Mouse (Mus musculus) midbrain, embryonic 13.5 days (tissue): ENCODE measurements around the gene Klhl35. TPM values are rescaled to one million over a fixed set of nuclear protein-coding genes. Genes with fewer than 3 reads are reported as not detected.

Experiments
- ATAC-seq: fragments of 200-750 bp; cut with Nextera tagmentation; 2 replicates; pipeline ENCODE4 v1.8.0; 2017; ENCODE audit warnings: mild to moderate bottlenecking, moderate TSS enrichment, moderate library complexity
- H3K27ac ChIP-seq: fragments of 300-500 bp; sonication (generic); 2 replicates; pipeline ENCODE4 v1.5.1; 2015; ENCODE audit warnings: inconsistent platforms, mild to moderate bottlenecking, moderate library complexity
- H3K27me3 ChIP-seq: fragments of 300-500 bp; sonication (generic); 2 replicates; pipeline ENCODE4 v1.6.1; 2015; ENCODE audit warnings: mild to moderate bottlenecking, inconsistent platforms
- H3K36me3 ChIP-seq: fragments of 300-500 bp; sonication (generic); 2 replicates; pipeline ENCODE4 v1.6.1; 2015; ENCODE audit warnings: mild to moderate bottlenecking, inconsistent platforms
- H3K4me1 ChIP-seq: fragments of 300-500 bp; sonication (generic); replicated peaks from 2 replicates; pipeline ENCODE4 v1.6.1; 2015; ENCODE audit warnings: inconsistent platforms
- H3K4me2 ChIP-seq: fragments of 300-500 bp; sonication (generic); replicated peaks from 2 replicates; pipeline ENCODE4 v1.6.1; 2015; ENCODE audit warnings: moderate library complexity, mild to moderate bottlenecking, inconsistent platforms
- H3K4me3 ChIP-seq: fragments of 300-500 bp; sonication (generic); replicated peaks from 2 replicates; pipeline ENCODE4 v1.5.1; 2015; ENCODE audit warnings: mild to moderate bottlenecking, inconsistent platforms
- H3K9ac ChIP-seq: fragments of 300-500 bp; sonication (generic); replicated peaks from 2 replicates; pipeline ENCODE4 v1.6.1; 2015; ENCODE audit warnings: mild to moderate bottlenecking, inconsistent platforms
- H3K9me3 ChIP-seq: fragments of 300-500 bp; sonication (generic); 2 replicates; pipeline ENCODE4 v1.6.1; 2016; ENCODE audit warnings: mild to moderate bottlenecking, inconsistent platforms
- WGBS: fragments of 180-500 bp; shearing (Covaris S2); methylation state at CpG from one replicate; pipeline ENCODE4 v1.1.7; 2015; 5-methylcytosine and 5-hydroxymethylcytosine counted together
- polyA plus RNA-seq: library from polyadenylated mRNA; unstranded; fragments of >200 nt; fragmentation: Nextera tagmentation; extraction: Ambion mirVana; gene quantifications from 2 replicates; pipeline ENCODE4 v1.2.1, GENCODE M21; 2015

Klhl35 gene
- polyA plus RNA-seq, 1 experiment from 2014 or later = 17.2 TPM

DNA sequence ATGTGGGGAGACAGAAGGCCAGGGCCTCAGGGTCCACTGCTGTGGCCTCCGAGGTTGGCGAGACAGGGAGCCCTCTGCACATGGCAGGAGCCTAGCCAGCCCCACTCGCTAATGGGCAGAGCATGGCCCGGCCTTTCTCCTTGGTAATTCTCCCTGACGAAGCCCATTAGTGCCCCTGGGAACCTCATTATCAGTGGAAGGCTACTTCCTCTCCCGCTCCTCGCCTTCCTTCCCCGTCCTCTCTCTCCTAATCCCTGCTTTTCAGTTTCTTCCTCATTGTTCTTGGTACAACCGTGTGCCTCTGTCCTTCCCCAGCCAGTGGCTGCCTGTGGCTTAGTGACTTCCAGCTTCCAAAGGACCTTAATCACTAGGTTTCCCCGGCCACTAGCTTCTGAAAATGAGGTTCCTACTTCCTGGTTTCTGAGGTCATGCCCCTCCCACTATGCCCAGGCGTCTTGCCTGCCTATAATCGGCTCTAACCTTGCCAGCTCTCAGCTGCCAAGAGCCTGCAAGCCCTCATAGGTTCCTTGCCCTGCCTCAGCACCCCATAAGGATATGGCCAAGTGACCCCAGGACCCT is 31.0 kb upstream of the Klhl35 start:
- Histone ChIP-seq H3K4me1 (peaks cover 55% of the 10 kb centered on the region), H3K36me3 (peaks cover 12% of the 10 kb centered on the region; the same call in 1 of the 2 replicates), H3K9me3 (no peaks in the 10 kb centered on the region), H3K9ac (no peak overlapping the region), H3K4me2 (no peak overlapping the region), H3K4me3 (no peak overlapping the region), H3K27me3 (no peaks in the 10 kb centered on the region), H3K27ac (peak overlapping the region; percentile 35; the same call in 1 of the 2 replicates)
- ATAC-seq = 0 out of 2 replicates have a peak, but pooled peaks have one; percentile 29
- WGBS = 13% methylated on average over 12 of the region's 12 CpGs

DNA sequence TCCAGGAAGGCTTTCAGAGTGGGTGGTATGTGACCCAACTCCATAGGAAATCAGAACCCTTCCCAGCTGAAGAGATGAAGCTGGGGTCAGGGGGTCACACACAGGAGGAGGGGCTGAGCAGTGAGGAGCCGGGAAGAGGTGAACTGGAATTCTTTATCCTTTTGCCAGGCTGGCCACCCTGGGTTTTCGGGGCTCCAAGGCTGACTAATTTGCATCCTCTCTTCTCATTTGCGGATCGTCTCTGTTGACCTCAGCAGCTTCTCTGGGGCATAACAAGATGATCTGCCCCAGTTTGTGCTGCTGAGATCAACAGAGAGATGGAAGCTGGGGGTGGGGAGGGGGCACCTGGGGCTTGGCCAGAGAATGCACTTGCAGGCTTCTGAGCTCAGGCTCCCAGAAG is 29.3 kb upstream of the Klhl35 start:
- no peak overlapping the region for H3K9ac ChIP-seq
- H3K4me3 ChIP-seq = no peak overlapping the region
- H3K9me3 ChIP-seq = no peaks in the 10 kb centered on the region
- no peak overlapping the region for H3K27ac ChIP-seq
- H3K36me3 ChIP-seq = peaks cover 21% of the 10 kb centered on the region; the same call in 1 of the 2 replicates
- H3K4me2 ChIP-seq = no peak overlapping the region
- WGBS = 1% methylated on average over 4 of the region's 4 CpGs
- no peak for ATAC-seq
- peaks cover 54% of the 10 kb centered on the region for H3K4me1 ChIP-seq
- no peaks in the 10 kb centered on the region for H3K27me3 ChIP-seq

DNA sequence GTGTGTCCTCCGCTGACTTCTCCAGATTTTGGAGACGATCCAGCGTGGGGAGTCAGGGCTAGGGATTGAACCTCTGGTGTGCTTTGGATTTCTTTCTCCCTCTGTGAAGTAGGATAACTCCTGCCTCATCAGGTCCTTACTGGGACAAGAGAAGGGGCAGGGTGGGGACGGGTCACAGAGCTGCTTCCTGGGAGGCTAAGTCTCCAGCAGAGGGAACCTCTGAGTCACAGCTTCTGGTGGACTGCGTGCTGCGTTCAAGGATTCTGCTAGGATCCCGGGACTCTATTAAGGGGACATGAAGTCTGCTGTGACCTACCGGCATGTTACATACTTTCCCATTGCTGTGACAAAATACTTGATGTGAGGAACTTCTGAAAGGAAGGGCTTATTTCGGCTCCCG is 26.9 kb upstream of the Klhl35 start:
- Histone ChIP-seq H3K9ac (no peak overlapping the region), H3K9me3 (no peaks in the 10 kb centered on the region), H3K4me1 (peaks cover 38% of the 10 kb centered on the region), H3K4me2 (no peak overlapping the region), H3K27me3 (no peaks in the 10 kb centered on the region), H3K4me3 (no peak overlapping the region), H3K27ac (no peak overlapping the region), H3K36me3 (peaks cover 37% of the 10 kb centered on the region)
- 72% methylated on average over 10 of the region's 10 CpGs for WGBS
- no peak for ATAC-seq

DNA sequence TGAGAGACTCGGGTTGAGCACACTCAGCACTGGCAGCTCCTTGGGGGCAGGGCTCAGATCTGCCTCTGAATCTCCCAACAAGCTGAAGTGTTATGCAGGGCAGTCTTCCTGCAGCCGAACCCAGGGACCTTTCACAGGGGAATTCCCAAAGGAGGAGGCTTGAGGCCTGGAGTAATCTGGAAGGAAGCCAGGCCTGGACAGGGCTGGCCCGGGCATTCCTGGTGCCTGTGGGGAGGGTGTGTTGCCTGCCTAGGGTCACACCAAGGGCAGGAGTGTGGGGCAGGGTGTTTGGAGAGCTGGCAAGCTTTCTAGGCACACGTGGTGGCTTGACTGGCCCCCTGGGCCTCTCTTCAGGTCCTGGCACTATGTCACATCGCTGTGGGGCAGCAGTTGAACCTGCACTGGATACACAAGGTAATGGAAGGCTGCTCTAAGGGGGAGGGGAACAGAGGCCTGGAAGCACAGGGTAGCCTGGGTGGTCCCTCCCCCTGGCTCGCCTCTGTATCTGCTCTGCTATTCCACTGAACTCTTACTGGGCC is 24.2 kb upstream of the Klhl35 start:
- no peak overlapping the region for H3K27ac ChIP-seq
- H3K36me3 ChIP-seq = peaks cover 42% of the 10 kb centered on the region
- H3K4me3 ChIP-seq = no peak overlapping the region
- peak overlapping the region; percentile 21; the same call in 1 of the 2 replicates for H3K9ac ChIP-seq
- H3K4me1 ChIP-seq = peaks cover 23% of the 10 kb centered on the region
- H3K4me2 ChIP-seq = no peak overlapping the region
- 24% methylated on average over 6 of the region's 6 CpGs for WGBS
- no peaks in the 10 kb centered on the region for H3K27me3 ChIP-seq
- H3K9me3 ChIP-seq = no peaks in the 10 kb centered on the region
- ATAC-seq = peak; percentile 28

DNA sequence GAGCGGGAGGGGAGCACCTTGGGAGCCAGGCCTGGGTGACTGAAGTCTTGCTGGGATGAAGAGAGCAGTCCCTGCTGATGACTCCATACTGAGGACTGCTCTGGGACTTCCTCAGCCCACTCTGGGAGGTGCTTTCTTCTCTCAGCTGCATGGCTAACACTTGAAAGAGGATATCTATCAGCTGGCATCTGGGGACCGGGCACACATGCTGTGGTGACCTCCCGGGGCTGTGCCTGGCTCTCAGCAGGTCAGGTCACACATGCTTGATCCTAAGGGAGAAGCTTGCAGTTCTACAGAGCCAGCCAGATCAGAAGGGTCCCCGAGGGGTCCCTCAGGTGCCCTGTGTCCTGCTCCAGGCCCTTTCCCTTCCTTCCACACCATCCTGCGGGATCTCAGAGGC is 22.6 kb upstream of the Klhl35 start:
- Histone ChIP-seq H3K9me3 (no peaks in the 10 kb centered on the region), H3K36me3 (peaks cover 39% of the 10 kb centered on the region), H3K4me3 (no peak overlapping the region), H3K9ac (no peak overlapping the region), H3K4me1 (peaks cover 18% of the 10 kb centered on the region), H3K27me3 (no peaks in the 10 kb centered on the region), H3K27ac (peak overlapping the region; percentile 9; the same call in 1 of the 2 replicates), H3K4me2 (no peak overlapping the region)
- WGBS = 67% methylated on average over 5 of the region's 5 CpGs
- ATAC-seq = no peak

DNA sequence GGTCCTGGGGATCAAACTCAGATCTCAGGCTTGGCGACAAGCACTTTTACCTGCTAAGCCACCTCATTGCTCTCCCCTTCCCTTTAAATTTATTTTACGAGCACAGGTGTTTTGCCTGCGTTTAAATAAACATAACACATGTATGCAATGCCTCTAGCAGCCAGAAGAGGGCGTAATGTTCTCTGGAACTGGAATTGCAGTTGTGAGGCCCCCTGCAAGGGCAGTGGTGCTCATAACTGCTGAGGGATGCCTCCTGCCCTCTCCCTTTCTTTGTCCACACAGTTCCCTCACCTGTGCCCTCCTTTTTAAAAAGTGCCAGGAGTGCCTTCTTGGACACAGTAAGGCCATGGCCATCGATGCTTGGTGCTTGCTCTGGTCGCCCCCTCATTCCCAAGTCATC is 21.8 kb upstream of the Klhl35 start:
- Histone ChIP-seq H3K4me2 (no peak overlapping the region), H3K9ac (no peak overlapping the region), H3K4me1 (peaks cover 23% of the 10 kb centered on the region), H3K36me3 (peaks cover 35% of the 10 kb centered on the region), H3K27me3 (no peaks in the 10 kb centered on the region), H3K4me3 (no peak overlapping the region), H3K27ac (no peak overlapping the region), H3K9me3 (no peaks in the 10 kb centered on the region)
- 70% methylated on average over 6 of the region's 6 CpGs for WGBS
- ATAC-seq = no peak

DNA sequence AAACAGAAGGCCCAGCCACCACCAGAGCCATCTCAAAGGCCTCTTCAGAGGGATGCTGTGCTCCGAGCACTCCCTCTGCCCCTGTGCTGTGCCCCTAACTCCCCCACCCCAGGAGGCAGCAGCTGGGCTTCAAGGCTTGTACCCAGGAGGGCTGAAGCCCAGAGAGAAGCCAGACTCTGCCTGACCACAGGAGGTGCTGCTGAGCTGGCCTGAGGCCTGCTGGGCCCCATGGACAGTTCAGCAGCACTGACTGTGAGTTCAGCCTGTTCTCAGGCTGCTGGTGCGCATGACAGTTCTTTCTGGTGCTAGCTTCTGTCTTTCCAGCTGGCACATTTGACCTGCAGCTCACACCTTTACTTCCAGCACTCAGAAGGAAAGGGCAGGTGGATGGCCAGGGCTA is 20.0 kb upstream of the Klhl35 start:
- no peak overlapping the region for H3K4me2 ChIP-seq
- no peaks in the 10 kb centered on the region for H3K27me3 ChIP-seq
- H3K27ac ChIP-seq = no peak overlapping the region
- H3K4me1 ChIP-seq = peaks cover 38% of the 10 kb centered on the region
- no peaks in the 10 kb centered on the region for H3K9me3 ChIP-seq
- peak overlapping the region; percentile 4; the same call in 1 of the 2 replicates for H3K9ac ChIP-seq
- H3K4me3 ChIP-seq = no peak overlapping the region
- ATAC-seq = 0 out of 2 replicates have a peak, but pooled peaks have one; percentile 13
- peaks cover 28% of the 10 kb centered on the region for H3K36me3 ChIP-seq
- 42% methylated on average over 2 of the region's 2 CpGs for WGBS

DNA sequence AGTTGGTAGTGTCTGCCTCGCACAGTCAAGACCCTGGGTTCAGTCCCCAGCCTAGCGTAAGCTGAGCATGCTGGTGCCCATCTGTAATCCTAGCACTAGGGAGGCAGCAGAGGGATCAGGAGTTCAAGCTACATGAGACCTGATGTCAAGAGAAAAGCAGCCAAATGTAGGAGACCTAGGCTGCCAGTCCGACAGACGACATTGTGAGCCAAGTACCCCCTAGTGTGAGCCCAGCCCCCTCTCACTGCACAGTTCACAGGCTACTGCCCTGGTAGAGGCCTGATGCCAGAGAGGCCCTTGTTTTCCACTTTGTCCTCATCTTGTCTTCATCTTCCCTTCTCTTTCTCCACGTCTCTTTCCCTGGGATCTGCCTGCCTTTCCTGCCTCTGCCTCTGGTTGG is 18.5 kb upstream of the Klhl35 start:
- Histone ChIP-seq H3K36me3 (peaks cover 14% of the 10 kb centered on the region), H3K27ac (no peak overlapping the region), H3K9ac (no peak overlapping the region), H3K4me2 (no peak overlapping the region), H3K4me1 (peaks cover 30% of the 10 kb centered on the region), H3K9me3 (no peaks in the 10 kb centered on the region), H3K4me3 (no peak overlapping the region), H3K27me3 (no peaks in the 10 kb centered on the region)
- ATAC-seq = no peak
- 43% methylated on average over 5 of the region's 5 CpGs for WGBS

DNA sequence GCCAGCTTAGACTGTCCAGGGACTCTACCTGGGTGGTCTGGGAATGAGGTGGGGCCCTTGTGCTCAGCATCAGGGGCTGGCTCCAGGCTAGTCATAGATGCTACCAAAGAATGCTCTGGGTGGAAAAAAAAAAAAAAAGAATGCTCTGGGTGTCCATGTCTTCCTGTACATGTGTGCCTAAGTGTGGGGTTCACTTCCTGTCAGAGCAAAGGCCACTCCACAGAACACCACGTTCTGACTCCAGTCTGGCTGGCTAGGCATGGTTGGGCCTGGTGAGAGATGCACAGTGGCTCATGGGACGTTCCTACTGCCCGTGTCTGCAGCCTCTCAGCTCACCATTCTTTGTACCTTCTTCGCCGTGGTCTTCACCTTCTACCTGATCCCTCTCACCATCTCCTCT is 17.2 kb upstream of the Klhl35 start:
- no peak overlapping the region for H3K4me3 ChIP-seq
- no peak overlapping the region for H3K4me2 ChIP-seq
- 77% methylated on average over 5 of the region's 5 CpGs for WGBS
- H3K36me3 ChIP-seq = peaks cover 5% of the 10 kb centered on the region
- no peaks in the 10 kb centered on the region for H3K9me3 ChIP-seq
- peak overlapping the region; percentile 6; the same call in 1 of the 2 replicates for H3K27ac ChIP-seq
- ATAC-seq = no peak
- no peaks in the 10 kb centered on the region for H3K27me3 ChIP-seq
- no peak overlapping the region for H3K9ac ChIP-seq
- H3K4me1 ChIP-seq = peaks cover 30% of the 10 kb centered on the region

DNA sequence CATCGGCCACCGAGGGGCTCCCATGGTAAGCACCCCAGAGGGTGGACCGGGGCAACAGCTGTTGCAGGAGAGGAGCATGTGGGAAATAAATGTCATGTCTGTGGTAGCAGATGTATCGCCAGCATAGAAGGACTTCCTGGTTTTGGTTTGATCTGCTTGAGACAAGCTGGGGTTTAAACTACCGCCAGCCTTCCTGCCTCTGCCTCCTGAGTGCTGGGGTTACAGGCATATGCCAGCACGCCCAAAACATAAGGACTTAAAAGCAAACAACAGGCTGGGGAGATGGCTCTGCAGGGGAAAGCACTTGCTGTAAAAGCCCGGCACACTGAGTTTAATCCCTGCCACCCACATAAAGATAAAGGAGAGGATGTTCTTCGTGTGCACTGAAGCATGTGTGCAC is 16.7 kb upstream of the Klhl35 start:
- Histone ChIP-seq H3K27ac (peak overlapping the region; percentile 6; the same call in 1 of the 2 replicates), H3K4me2 (no peak overlapping the region), H3K9me3 (no peaks in the 10 kb centered on the region), H3K9ac (no peak overlapping the region), H3K36me3 (peaks cover 7% of the 10 kb centered on the region; the same call in 1 of the 2 replicates), H3K4me1 (peaks cover 30% of the 10 kb centered on the region), H3K27me3 (no peaks in the 10 kb centered on the region), H3K4me3 (no peak overlapping the region)
- ATAC-seq = no peak
- 41% methylated on average over 8 of the region's 8 CpGs for WGBS

DNA sequence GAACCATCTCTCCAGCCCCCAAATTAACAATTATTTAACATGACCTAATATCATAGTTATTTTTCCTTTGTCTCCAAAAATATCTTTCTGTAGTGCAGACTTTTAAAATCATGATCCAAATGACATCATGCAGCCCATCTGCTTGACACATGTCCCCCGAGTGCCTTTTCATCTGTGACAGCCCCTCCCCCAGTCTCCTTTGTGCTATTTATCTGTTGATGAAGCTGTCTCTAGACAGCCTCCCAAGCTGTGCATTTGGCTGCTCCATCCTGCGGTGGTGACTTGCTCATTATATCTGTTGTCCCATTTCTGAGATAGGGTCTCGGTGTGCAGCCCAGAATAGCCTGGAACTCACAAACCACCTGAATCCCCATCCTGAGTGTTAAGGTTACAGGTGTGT is 16.1 kb upstream of the Klhl35 start:
- WGBS = 29% methylated on average over 3 of the region's 3 CpGs

DNA sequence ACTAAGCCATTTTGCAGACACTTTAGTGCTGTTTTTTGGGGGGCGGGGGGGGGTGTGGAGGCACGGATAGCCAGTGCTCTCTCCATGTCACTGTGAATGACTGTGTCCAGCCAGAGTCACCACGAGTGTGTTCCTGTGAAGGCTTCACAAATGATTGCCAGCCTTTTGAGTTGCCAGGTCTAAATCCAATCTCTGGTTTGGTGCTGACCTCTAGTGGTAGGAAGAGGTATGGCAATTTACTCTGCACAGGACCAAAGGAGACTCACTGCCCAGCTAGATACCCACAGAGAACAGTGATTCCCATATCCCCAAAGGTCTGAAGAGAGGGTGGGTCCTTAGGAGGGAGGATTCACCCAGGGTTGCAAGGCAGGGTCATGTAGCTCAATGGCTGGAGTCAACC is 15.1 kb upstream of the Klhl35 start:
- 0% methylated on average over 3 of the region's 3 CpGs for WGBS
- no peak overlapping the region for H3K4me2 ChIP-seq

More for the DNA sequence above, 16.1 kb upstream of the Klhl35 start:
- H3K27me3 ChIP-seq = no peaks in the 10 kb centered on the region
- peaks cover 30% of the 10 kb centered on the region for H3K4me1 ChIP-seq
- H3K9ac ChIP-seq = no peak overlapping the region
- H3K27ac ChIP-seq = 0 out of 2 replicates have a peak overlapping the region, but pooled peaks have one; percentile 6
- no peak for ATAC-seq
- no peak overlapping the region for H3K4me2 ChIP-seq
- H3K4me3 ChIP-seq = no peak overlapping the region
- no peaks in the 10 kb centered on the region for H3K9me3 ChIP-seq
- peaks cover 6% of the 10 kb centered on the region; the same call in 1 of the 2 replicates for H3K36me3 ChIP-seq

More for the DNA sequence above, 15.1 kb upstream of the Klhl35 start:
- no peak overlapping the region for H3K27ac ChIP-seq
- no peaks in the 10 kb centered on the region for H3K9me3 ChIP-seq
- no peaks in the 10 kb centered on the region for H3K27me3 ChIP-seq
- H3K36me3 ChIP-seq = peaks cover 7% of the 10 kb centered on the region; the same call in 1 of the 2 replicates
- peak; percentile 59 for ATAC-seq
- H3K4me3 ChIP-seq = no peak overlapping the region
- H3K4me1 ChIP-seq = peaks cover 27% of the 10 kb centered on the region
- H3K9ac ChIP-seq = no peak overlapping the region
